Mouse (Mus musculus): ENCODE measurements at regions not wholly inside any gene's neighbourhood (a gene's known extent, or its start where the extent isn't known, plus 50 kb on each side); places are given as distances from the start of the nearest gene placed in this dataset.

DNA sequence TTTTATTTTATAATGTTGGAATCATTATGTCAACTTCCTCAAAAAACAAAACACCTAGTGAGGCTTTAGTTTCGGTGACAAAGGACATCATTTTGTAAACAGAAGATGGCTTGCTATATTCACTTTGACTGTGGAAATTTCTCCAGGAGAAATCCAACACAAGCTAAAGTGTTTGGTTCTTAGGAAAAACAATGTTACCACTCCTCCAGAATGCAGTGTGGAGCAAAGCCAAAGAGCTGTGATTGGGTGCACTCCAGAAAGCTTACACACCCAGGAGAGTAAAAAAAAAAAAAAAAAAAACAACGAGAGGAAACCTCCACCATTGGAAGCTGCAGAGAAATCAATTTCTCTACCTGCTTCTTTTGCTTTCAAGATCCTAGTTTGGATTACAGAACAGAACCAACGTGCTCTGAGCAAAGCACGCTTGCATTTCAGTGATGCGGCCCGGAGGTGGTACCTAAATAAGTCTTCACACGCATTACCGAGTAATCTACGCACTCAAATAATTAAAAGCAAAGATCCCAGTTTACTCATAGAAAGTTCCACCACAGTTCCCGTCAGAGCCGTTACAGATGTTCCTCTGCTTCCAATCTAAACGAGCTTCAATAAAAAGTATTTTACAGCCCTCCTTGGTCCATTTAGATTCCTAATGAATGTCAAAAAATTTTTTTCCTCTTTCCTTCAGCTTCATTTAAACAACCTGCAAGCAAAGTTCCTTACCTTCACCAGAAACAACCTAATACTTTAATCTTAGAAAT is 199.5 kb upstream of the Gk2 start:
- no peak for DNase-seq (ENCODE audit: low spot score)

DNA sequence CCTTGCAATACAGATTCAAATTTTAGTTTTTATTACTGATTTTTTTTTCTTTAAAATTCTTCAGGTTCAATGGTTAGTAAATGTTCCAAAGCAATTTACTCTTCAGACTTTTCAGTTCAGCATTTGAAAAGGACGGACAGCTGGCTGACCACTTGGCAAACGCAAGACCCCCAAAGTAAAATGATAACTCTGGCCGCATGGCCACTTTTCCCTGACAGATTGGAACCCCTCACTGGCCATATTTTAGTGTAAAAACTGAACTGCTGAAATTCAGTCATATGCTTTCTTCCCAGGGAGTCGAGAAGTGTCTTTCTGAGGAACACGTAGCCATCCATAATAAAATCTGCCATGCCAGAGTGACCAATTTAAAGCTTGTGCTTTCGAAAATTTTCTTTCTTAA is 198.4 kb upstream of the Gk2 start:
- no peak for DNase-seq (ENCODE audit: low spot score)

DNA sequence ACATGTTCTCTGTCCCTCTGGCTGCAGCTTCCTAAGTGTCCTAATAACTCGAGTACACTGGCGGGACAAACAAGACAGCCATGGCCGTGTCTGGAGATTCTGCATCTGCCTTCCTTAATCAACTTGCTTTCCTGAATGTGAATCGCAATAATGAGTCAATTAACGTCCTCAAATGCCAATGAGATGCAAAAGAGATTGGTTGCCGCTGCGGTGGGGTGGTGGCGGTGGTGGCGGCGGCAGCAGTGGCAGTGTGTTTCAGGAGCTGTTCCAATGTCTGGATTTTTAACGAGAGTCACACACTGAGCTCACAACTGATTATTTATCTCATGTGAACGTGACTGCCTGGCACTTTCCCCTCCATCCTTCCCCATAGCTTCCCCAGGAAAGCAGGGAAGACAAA is 197.6 kb upstream of the Gk2 start:
- no peak for DNase-seq (ENCODE audit: low spot score)

DNA sequence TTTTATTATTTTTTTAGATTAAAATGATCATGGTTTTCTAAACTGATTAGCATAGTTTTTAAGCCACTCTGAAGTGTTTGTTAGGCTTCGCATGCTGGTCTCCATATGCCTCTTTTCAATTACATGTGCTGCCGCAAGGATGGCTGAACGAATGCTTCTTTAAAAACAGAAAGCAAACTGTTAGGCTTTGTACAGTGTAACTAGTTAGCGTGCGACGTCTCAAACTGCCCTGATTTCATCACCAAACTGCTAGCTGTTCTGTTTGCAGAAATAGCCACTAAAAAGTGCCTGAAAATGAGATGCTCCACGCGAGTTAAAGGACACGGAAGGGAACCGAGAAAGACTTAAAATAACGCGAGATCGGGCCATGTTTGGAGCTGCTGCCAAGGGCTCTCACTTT is 185.4 kb upstream of the Gk2 start:
- DNase-seq (ENCODE audit: low spot score): no peak

- no peak for DNase-seq (ENCODE audit: low spot score)
Observed at GRCm38 (mm10) chr5:97641646-97642045, 184.8 kb upstream of the Gk2 start.

DNA sequence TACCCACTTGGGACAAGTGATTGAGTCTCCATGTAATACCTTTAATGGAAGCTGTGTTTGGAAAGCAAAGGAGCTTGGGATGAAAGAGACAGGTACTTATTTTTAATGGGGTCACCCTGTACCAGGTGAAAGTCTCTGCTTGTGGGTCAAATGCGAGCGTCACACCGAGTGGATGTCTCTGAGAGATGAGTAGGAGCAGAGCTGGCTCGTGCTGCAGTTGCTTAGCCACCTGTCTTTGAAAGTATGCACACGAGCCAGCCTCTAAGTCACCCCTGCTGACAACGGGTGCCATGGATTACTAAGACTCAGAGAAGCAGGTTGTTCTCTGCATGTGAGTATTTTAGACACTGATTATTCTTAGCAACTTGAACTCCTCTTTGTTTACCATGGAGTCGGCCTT is 179.5 kb upstream of the Gk2 start:
- DNase-seq (ENCODE audit: low spot score): no peak

DNA sequence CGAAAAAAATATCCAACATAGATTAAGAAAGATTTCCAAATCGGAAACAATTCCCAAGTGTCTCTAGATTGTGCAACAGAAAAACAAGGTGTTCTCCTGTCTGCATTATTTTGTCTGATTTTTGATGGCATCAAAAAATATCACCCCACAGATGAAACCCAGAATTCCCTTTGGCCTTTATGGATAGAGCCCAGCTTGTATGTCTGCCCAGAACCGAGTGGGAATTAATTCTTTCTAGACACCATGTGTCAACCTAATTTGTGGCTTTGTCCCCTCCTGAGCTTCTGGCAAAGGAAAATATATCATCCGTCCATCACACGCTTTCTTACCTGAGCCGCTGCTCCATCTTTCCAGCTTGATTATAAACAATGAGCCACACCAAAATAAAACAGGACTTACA is 176.9 kb upstream of the Gk2 start:
- no peak for DNase-seq (ENCODE audit: low spot score)

DNA sequence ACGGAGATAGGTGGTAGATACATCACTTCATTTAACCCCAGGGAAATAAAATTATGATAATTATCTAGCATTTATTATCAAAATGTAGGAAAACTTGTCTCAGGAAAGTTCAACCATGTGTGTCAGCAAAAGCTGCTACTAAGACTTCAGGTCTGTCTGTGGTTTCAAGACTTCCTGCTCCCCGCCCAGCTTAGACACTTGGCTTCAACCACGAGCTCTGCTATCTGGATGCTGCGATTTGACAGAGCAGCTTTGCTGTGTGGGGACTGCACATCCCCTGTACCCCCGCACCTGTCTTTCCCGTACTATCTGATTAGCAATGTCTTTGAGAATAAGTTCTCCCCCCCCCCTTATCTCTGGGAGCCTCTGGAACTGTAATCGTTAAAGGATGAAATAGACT is 176.0 kb upstream of the Gk2 start:
- DNase-seq (ENCODE audit: low spot score): no peak

DNA sequence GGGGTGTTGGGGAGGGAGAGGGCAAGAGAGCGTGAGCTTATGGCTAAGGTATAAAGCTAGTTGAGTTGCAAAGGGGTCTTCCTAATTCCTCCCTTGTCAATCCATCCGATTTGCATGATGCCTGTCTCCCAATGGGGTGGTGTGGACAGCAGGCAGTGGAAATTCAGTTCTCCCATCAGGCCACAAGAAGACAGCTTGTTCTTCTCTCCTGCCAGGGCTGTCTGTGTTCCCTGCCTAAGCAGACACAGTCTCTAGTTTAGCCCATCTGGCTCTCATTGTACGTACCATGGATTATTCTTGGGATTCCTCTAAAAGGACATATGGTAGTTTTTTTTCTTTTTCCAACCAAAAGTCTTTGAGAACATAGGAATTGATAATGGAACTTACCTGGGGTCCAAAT is 168.4 kb upstream of the Gk2 start:
- DNase-seq (ENCODE audit: low spot score): no peak

GRCm38 (mm10) chr5:97619890-97620289 is 163.1 kb upstream of the Gk2 start:
- DNase-seq (ENCODE audit: low spot score): no peak

- DNase-seq (ENCODE audit: low spot score): no peak
Observed at GRCm38 (mm10) chr5:97618411-97618810, 161.6 kb upstream of the Gk2 start.

GRCm38 (mm10) chr5:97602176-97602575 is 145.4 kb upstream of the Gk2 start:
- no peak for DNase-seq (ENCODE audit: low spot score)

GRCm38 (mm10) chr5:97601384-97601783 is 144.6 kb upstream of the Gk2 start:
- DNase-seq (ENCODE audit: low spot score): no peak

DNA sequence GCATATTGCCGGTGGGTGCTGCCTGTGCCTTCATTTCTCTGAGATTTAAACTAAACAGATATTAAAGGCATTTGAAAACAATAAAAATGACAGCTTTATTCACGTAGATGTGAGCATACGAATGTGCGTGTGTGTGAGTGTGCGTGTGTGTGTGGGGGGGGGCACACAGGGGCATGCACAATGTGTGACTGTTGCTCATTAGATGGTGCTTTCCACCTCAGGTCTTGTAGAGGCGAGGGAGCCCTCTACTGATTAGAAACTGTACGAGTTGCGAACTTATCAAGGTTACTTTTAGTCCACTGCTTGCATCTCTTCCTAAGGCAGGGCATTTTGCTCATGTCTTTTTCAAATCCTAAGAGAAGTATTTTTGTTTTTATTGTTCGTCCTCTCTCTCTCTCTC is 141.9 kb upstream of the Gk2 start:
- no peak for DNase-seq (ENCODE audit: low spot score)

GRCm38 (mm10) chr5:97595916-97596315 is 139.1 kb upstream of the Gk2 start:
- no peak for DNase-seq (ENCODE audit: low spot score)

DNA sequence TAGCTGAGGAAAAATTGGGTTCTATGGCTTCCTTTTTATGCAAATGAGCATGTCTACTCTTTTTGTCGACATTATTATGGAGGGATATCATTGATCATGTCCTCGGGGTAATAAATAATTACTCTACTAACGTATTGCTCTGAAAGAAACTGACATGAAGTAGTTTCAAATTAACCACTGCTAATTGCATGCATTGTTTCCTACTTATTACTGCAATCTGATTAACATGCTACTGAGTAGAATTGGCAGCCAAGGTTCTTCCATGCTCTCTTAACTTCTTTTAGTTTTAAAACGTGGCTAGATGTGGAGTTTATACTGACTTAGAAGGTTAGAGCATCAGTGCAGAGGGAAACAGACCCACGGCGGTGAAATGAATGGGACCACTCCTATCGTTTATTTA is 137.3 kb upstream of the Gk2 start:
- DNase-seq (ENCODE audit: low spot score): no peak

DNA sequence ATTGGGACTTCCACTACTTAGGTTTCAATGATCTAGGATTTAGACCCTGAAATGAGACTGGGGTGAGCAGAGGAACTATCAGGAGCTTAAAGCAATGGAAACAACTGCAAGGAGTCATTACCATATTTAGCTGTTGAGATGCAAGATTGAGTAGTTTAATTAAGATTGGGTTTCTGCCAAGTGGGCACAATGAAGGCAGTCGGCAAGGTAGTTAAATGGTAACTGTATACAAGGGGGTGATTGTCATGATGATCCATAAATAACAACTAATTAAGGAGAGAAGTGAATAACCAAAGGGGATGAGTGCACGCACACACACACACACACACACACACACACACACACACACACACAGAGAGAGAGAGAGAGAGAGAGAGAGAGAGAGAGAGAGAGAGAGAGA is 125.7 kb upstream of the Gk2 start:
- no peak for DNase-seq (ENCODE audit: low spot score)

- DNase-seq (ENCODE audit: low spot score): no peak
Observed at GRCm38 (mm10) chr5:97565486-97565885, 108.7 kb upstream of the Gk2 start.

DNA sequence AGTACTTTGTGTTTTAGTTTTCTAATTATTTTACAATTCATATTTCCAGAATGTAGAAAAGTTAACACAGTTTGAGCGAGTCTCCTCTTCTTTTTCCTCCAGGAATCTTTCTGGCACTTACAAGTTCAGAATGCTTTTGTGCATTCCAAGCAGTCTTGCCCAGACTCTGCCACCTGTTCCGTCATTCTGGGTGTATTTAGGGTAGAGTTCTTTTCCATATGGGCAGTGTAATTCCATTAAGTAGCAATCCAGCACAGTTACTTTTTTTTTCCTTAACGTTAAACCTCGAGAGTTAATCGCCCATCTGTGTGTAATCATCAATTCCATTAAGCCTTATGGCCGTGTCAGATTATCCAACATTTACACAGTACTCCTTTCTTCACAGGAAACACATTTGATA is 106.9 kb upstream of the Gk2 start:
- no peak for DNase-seq (ENCODE audit: low spot score)

- DNase-seq (ENCODE audit: low spot score): no peak
Observed at GRCm38 (mm10) chr5:97554274-97554673, 97.5 kb upstream of the Gk2 start.

DNA sequence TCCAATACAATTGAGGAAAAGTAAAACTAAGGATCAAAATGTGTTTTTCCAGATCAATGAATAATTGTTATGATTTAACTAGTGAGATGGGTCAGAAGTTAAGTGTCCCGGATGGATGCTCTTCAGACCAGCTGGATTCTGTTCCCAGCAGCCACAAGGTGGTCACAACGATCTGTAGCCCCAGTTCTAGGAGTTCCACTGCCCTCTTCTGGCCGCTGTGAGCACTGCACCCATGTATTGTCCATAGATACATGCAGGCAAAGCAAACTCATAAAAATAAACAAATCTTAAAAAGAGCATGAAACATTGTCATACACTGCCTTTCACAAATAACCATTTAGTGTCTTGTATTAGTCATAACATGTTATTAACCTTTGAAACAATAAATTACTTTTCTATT is 96.3 kb upstream of the Gk2 start:
- DNase-seq (ENCODE audit: low spot score): no peak

DNA sequence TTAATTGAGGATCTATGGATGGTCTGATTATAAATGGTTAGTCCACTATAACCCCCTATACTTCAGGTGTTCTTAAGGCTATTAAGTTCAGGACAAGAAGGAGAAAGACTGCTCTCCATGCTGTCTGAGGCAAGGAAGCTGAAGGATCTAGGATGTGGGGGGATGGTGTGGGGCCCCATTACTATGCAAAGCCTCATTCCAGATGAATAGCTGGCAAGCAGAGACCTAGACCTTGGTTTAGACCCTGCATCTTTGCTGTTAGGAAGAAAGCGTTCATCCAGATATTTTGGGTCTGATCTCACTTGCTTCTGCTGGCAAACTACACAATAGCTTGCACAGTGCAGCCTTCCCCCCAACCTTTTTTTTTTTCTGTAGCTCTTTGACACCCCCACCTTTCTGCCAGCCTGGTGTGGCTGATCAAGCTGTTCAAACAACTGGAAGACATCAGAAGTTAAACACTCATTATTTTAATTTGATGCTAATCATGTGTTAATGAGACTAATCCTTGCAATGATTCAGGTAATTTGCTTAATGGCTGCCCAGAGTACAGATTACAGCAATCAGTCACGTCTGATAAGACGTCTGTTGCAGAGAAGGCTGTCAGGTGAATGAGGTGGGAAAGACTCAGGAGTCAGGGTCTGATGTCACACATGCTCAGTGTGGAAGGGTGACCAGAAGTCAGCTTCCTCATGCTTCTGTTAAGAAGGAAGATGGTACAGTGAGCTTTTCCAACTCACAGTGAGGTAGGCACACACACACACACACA is 80.9 kb upstream of the Gk2 start:
- DNase-seq (ENCODE audit: low spot score): no peak

DNA sequence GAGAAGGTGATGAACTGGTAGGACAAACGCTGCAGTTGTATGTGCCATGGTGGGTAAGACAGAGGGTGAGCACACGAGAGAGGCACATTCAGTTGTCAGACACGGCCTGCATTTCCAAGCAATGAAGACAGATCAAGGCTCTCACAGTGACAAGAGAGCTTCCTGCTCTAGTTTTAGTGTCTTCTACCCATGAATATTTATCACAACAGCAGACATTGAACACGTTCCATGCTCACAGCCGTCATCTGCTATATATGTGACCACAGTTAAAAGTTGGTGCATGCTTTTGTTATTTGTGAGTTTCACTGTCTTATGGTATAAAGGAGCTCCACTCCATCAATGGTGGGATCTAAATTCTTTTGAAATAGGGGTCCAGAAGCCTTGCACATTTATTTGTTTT is 76.9 kb upstream of the Gk2 start:
- DNase-seq (ENCODE audit: low spot score): no peak

GRCm38 (mm10) chr5:97527555-97527954 is 70.7 kb upstream of the Gk2 start:
- DNase-seq (ENCODE audit: low spot score): no peak
